Mouse (Mus musculus) activated CD4-positive, CD25-positive, alpha-beta regulatory T cell, adult 4 months (primary cell): ENCODE measurements around the gene Zfp330. TPM values are rescaled to one million over a fixed set of nuclear protein-coding genes. Genes with fewer than 3 reads are reported as not detected.

Experiments
- ATAC-seq: one replicate; pipeline ENCODE4 v1.8.0; 2017
- polyA plus RNA-seq, 2 experiments: library from polyadenylated mRNA; unstranded; fragments of 100-300 nt; shearing (Covaris generic); gene quantifications; one replicate each; pipeline ENCODE4 v1.2.1; 2017

Zfp330 gene
- polyA plus RNA-seq = 10 to 100 TPM; 71.4 to 78.9 TPM

DNA sequence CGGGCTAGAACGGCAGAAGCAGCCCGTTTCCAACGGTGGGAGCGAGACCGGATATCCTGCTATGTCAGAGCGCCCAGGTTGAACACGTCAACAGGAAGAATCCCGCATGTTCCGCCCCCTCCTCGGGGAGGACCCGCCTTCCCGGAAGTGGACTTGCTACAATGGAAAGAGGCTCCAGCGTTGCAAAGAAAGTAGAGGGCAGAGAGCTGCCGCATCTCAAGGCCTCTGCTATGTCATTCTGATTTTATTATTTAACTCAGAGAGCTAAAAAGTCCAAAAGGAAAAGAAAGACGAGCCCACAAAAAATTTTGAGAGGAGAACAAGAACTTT lies at the start of gene Zfp330:
Gene Zfp330, minus strand, starts transcription at position 68 of the 330 bp plus-strand sequence.
- peak; percentile 98 for ATAC-seq

DNA sequence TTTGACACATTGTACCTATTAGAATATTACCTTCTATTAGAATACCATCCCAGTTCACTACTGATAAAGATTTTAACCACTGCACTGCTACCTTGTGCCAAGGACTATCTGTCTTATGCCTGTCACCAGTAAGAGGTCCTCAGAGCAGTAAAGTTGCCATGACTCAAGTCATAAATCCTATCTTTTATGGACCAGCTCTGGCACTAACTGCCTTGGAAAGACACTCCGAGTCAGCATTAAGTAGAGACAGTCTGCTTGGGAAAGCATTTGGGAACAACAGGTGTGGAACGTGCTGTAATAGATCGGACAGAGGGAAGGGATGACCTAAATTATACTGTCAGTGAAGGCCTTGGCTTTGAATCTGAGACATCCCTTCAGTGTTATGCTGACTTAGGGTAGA lies 4.0 kb upstream of the Zfp330 start:
- no peak for ATAC-seq

DNA sequence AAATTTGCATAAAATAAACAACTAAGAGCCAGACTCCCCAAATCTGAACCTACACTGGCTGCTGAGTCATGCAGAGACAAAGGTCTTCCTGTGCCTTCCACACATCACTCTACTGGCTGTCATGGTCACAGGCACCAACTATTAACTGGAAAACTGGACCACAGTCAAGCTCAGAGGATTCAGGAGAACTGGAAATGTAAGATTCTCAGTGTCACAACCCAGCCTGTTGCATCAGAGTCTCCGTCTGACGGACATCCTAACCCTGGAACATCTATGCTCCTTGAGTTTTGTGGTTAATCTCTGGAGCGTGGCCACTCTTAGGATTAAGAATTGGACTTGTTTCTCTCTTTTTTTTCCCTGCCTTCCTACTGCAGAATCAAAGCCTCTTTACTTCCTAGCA lies 3.4 kb upstream of the Zfp330 start:
- no peak for ATAC-seq

DNA sequence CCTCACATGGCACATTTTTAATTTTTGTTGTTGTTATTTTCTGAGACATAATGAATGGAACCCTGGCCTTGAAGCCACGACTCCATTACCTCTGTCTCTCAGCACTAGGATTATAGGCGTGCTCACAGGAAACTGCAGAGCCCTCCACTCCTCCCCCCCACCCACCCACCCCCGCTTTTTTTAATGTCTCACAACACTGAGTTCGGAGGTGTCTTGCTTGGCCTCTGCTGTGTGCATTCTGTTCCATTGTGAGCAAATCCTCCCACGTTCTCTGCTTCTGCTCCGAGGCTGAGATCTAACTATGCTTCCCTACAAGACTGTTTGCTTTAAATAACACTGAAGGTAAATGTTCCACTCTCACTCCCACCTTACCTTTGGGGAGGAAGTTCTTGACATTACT lies 522 bp upstream of the Zfp330 start:
- peak; percentile 45 for ATAC-seq

DNA sequence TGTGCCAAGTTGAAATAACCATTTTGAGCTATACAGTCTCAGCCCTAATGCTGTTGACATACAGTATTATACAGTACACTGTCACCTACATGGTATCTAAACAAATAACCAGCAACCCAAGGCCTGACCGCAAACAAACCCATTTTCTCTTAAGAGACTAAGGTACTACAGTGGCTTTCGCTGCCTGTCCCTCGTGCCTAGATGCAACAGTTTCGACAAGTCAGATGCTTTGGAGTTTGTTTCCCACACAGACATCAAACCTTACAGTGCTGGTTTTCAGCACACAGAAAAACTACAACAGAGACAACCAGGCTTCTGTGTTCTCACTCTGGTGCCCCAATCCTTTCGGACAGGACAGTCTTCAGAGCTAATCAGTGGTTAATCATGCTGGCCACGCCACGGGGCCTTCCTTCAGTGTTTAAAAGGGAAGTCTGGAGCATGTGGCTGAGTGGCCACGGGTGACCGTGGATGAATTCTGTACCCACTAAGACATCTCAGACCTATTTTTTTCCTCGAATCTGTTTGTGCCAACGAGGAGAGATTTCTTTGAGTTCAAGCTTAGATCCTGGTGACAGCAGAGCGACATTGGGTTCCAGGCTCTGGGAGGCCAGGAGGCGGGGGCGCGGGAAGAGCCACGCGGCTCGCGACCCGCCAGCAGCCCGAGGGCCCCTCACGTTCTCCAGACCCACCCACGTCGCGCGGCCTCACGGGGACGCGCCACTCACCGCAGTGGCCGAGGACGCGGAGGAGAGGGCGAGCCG lies 448 bp downstream of the Zfp330 start:
- peak; percentile 5 for ATAC-seq

DNA sequence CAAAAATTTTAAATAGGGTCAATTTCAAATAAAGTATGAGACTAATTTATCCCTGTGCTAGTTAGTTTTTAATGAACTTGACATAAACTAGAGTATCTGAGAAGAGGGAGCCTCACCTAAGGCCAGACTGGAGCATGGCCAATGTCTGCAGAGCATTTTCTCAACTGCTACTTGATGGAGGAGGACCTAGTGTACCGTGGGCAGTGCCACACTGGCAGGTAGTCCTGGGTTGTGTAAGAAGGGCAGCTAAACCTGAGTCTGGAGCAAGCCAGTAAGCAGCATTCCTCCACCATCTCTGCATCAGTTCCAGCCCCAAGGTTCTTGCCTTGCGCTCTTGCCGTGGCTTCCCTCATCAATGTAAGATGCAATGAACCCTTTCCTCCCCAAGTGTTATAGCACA lies 3.1 kb downstream of the Zfp330 start:
- no peak for ATAC-seq

DNA sequence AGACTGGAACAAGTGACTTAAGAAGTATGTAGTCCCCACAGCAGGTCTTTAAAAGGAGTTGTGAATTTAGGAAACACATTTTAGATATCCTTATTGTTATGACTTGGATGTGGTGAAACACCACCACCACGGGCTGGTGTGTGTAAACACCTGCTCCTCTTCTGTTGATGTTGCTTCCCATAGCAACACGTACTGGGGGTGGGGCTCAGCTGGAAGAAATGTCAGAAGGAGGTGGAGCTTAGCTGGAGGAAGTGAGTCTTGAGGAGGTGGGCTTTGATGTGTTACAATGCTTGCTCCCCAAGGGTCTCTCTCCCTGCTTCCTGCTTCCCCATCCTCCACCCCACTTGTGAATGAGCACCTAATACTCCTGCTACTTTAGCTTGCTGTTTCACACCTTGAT lies 14.9 kb downstream of the Zfp330 start:
- peak; percentile 28 for ATAC-seq

DNA sequence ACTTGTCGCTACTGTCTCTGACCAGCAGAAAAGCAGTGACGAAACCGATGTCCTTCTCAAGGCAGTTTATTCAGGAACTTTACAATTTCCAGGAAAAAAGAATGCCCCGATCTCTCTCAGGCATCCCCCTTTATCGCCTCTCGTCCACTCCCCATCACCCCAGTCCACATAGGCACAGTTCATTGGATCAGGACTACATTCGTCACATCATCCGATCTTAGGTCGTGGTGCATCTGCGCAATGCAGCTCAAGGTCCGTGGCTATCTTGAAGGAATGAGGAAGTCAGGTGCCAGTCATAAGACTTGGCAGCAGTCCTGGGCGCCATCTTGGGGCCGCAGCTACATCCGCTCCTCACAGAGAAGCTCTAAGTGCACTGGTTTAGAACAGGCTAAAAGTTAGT lies 19.0 kb downstream of the Zfp330 start:
- no peak for ATAC-seq

DNA sequence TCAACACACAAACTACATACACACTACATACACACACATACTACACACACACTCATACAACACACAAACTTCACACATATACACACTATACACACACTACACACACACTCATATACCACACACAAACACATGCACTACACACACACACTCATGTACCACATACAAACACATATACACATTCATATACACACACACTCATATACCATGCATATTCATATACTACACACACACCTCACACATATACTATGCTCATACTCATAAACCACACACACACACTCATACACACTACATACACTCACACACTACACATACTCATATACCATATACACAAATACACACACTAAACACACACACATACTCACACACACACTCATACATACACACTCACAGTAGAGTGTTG lies 27.3 kb downstream of the Zfp330 start:
- ATAC-seq = no peak

DNA sequence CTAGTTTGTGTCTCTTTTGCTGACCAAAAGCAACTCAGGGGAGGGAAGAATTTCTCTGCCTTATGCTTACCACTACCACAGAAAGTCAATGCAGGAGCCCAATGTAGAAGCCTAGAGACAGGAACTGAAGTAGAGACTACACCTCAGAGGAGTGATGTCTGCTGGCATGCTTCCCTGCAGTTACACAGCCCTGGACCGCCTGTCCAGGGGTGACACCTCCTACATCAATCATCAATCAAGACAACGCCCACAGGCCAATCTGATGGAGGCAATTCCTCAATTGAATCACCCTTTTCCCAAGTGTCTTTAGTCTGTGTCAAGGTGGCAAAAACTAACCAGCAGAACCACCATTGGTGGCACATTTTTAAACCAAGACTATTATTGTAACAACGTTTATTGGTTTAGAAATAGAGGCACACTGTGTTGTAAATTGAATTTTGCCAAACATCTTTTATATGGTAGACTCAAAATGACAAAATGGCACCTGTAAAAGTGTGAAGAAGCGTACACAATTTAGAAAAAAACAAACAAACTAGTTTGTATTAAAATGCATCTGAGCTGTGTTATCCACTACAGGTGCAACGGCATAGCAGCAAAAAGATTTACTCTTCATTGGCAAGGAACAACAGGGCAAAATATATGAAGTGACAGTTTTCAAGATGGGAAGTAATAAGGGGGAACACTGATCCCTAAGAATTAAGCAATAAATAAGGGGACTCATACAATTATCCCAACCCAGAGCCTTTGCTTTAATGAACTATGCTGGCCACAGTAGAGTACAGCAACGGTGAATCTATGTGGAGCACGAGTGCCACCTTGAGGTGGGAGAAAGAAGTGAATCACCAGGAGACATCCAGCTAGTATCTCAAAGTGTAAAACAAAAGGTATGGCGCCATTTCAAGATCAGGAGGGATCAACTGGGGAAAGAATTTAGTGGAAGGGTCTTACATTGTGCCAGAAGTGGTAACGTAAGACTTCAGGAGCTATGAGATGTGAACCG lies 29.8 kb downstream of the Zfp330 start:
- no peak for ATAC-seq

Other genes starting within 250 kb of the Zfp330 start
- gene Rnf150, start 89.2 kb upstream of the Zfp330 start, polyA plus RNA-seq = not detected